In genomic region chr17:29493461-29493980, GRCm38 (mm10) we compare ENCODE assay signal across 9 mouse cellular contexts. TPM values are rescaled to one million over a fixed set of nuclear protein-coding genes. Genes with fewer than 3 reads are reported as not detected.
DNase-seq lines count a peak whose midpoint lies in the region; ATAC-seq and TF ChIP-seq lines count a peak whose summit lies in the region.
"Had no signal": no experiment of that assay in that cellular context is flagged by ENCODE, and none has a peak within 500 bp of the region (broad histone marks: within the 10 kb centered on the region; RNA-seq: fewer than 3 reads in every experiment).

No protein-coding gene starts in this region.

- H3K4me1 ChIP-seq in lung, embryonic 15.5 days = peaks cover 15% of the 10 kb centered on the region
- H3K4me1 ChIP-seq in intestine, embryonic 15.5 days (replicated peaks) = peaks cover 20% of the 10 kb centered on the region
- peaks cover 8% of the 10 kb centered on the region; the same call in 1 of the 2 replicates for H3K4me1 ChIP-seq in midbrain, postnatal 0 days (ENCODE audit: insufficient read depth, low read length)

- no peak for TF ChIP-seq CTCF in midbrain, postnatal 0 days (IDR thresholded peaks at IDR 0.05)

- H3K27ac ChIP-seq in lung, embryonic 15.5 days = no peak overlapping the region
- H3K27ac ChIP-seq in intestine, embryonic 15.5 days = no peak overlapping the region
- no peak overlapping the region for H3K27ac ChIP-seq in midbrain, postnatal 0 days (ENCODE audit: low read depth, low read length)

- intact Hi-C loops in left cerebral cortex, postnatal 36 days (cut with DNase I) = loop anchor here (5.0 kb wide), 1 partner anchor 226 kb away; the partner anchor contains the start of gene BC004004

- H3K9me3 ChIP-seq in lung, embryonic 15.5 days = no peaks in the 10 kb centered on the region
- H3K9me3 ChIP-seq in intestine, embryonic 15.5 days = no peaks in the 10 kb centered on the region
- H3K9me3 ChIP-seq in midbrain, postnatal 0 days (ENCODE audit: low read length) = no peaks in the 10 kb centered on the region

- peaks cover 13% of the 10 kb centered on the region; the same call in 1 of the 2 replicates for H3K36me3 ChIP-seq in lung, embryonic 15.5 days
- H3K36me3 ChIP-seq in intestine, embryonic 15.5 days = peaks cover 5% of the 10 kb centered on the region; the same call in 1 of the 2 replicates
- H3K36me3 ChIP-seq in midbrain, postnatal 0 days (ENCODE audit: insufficient read depth, low read length) = peaks cover 7% of the 10 kb centered on the region

- no peaks in the 10 kb centered on the region for H3K27me3 ChIP-seq in lung, embryonic 15.5 days
- no peaks in the 10 kb centered on the region for H3K27me3 ChIP-seq in intestine, embryonic 15.5 days (replicated peaks)
- no peaks in the 10 kb centered on the region for H3K27me3 ChIP-seq in midbrain, postnatal 0 days (ENCODE audit: insufficient read depth, low read length)

- WGBS in lung, embryonic 15.5 days = 76% methylated on average over 11 of the region's 11 CpGs
- WGBS in intestine, embryonic 15.5 days = 80% methylated on average over 11 of the region's 11 CpGs
- 70% methylated on average over 11 of the region's 11 CpGs for WGBS in midbrain, postnatal 0 days

- peak overlapping the region; percentile 88 for H3K4me3 ChIP-seq in lung, embryonic 15.5 days
- H3K4me3 ChIP-seq in intestine, embryonic 15.5 days (replicated peaks) = 0 out of 2 replicates have a peak overlapping the region, but pooled peaks have one; percentile 83
- no peak overlapping the region for H3K4me3 ChIP-seq in midbrain, postnatal 0 days (ENCODE audit: low read depth, low read length)

- no peak overlapping the region for H3K9ac ChIP-seq in lung, embryonic 15.5 days
- H3K9ac ChIP-seq in intestine, embryonic 15.5 days = no peak overlapping the region; the same call in 1 of the 2 replicates
- H3K9ac ChIP-seq in midbrain, postnatal 0 days (replicated peaks; ENCODE audit: low read length, poor library complexity, severe bottlenecking) = no peak overlapping the region

- peak; percentile 29 for DNase-seq in cerebellum, adult 9-10 months
- no peak for DNase-seq in cerebellum, adult 11 months
- no peak for DNase-seq in lung, postnatal 25 days (ENCODE audit: low spot score)
- no peak for DNase-seq in midbrain, postnatal 0 days (ENCODE audit: low spot score)
- DNase-seq in left cerebral cortex, postnatal 36 days (ENCODE audit: low spot score in 2 of 2) = no peak

- peak overlapping the region; percentile 88 for H3K4me2 ChIP-seq in lung, embryonic 15.5 days
- peak overlapping the region; percentile 84 for H3K4me2 ChIP-seq in intestine, embryonic 15.5 days (replicated peaks)
- 0 out of 2 replicates have a peak overlapping the region, but pooled peaks have one; percentile 88 for H3K4me2 ChIP-seq in midbrain, postnatal 0 days (ENCODE audit: low read depth, low read length, poor library complexity, severe bottlenecking)

- no peak for ATAC-seq in lung, embryonic 15.5 days (ENCODE audit: borderline replicate concordance, extremely low read depth, low FRiP score, low TSS enrichment)
- no peak for ATAC-seq in intestine, embryonic 15.5 days
- ATAC-seq in midbrain, postnatal 0 days (ENCODE audit: low FRiP score) = no peak
- ATAC-seq in erythroid progenitor cell, adult 5-6 weeks (replicated peaks; ENCODE audit: low FRiP score, poor library complexity, severe bottlenecking) = no peak

RNA-seq across cellular contexts. Expression of gene Pim1, which starts 3.0 kb away (rescaled TPM):
- 16.3 and 17.2 TPM in 2 replicates for polyA plus RNA-seq in lung, embryonic 15.5 days (2015; fragmentation: Nextera tagmentation; extraction: Ambion mirVana)
- polyA plus RNA-seq in intestine, embryonic 15.5 days (2015; fragmentation: Nextera tagmentation; extraction: Ambion mirVana) = 13.4 TPM in 2 replicates
- 8.3 and 10.9 TPM in 2 replicates for total RNA-seq in midbrain, postnatal 0 days (2014; rRNA removed)
- 10.6 and 12.7 TPM in 2 replicates for polyA plus RNA-seq in midbrain, postnatal 0 days (2015; fragmentation: Nextera tagmentation; extraction: Ambion mirVana)
- 1 to 10 TPM; 6.0 to 7.1 TPM for total RNA-seq in left cerebral cortex, postnatal 36 days (2021)
- 88.0 and 102 TPM in 2 replicates for total RNA-seq in erythroid progenitor cell, adult 5-6 weeks (2015; ENCODE audit: low replicate concordance)
- 143 and 147 TPM in 2 replicates for total RNA-seq in erythroid progenitor cell, adult 5-6 weeks (2017; ENCODE audit: low replicate concordance)

RNA-seq across cellular contexts. Expression of gene Gm17657, which starts 55.9 kb away (rescaled TPM):
- polyA plus RNA-seq in lung, embryonic 15.5 days (2015; fragmentation: Nextera tagmentation; extraction: Ambion mirVana) = not detected in 2 replicates
- polyA plus RNA-seq in intestine, embryonic 15.5 days (2015; fragmentation: Nextera tagmentation; extraction: Ambion mirVana) = not detected in 2 replicates
- not detected in 2 replicates for total RNA-seq in midbrain, postnatal 0 days (2014; rRNA removed)
- polyA plus RNA-seq in midbrain, postnatal 0 days (2015; fragmentation: Nextera tagmentation; extraction: Ambion mirVana) = not detected in 2 replicates
- total RNA-seq in left cerebral cortex, postnatal 36 days (2021) = not detected
- total RNA-seq in erythroid progenitor cell, adult 5-6 weeks (2015; ENCODE audit: low replicate concordance) = not detected in 2 replicates
- total RNA-seq in erythroid progenitor cell, adult 5-6 weeks (2017; ENCODE audit: low replicate concordance) = not detected in 2 replicates
- total RNA-seq: granulocyte monocyte progenitor cell, adult 5-6 weeks had no signal

RNA-seq across cellular contexts. Expression of gene Tbc1d22b, which starts 56.1 kb away (rescaled TPM):
- polyA plus RNA-seq in lung, embryonic 15.5 days (2015; fragmentation: Nextera tagmentation; extraction: Ambion mirVana) = 14.8 and 15.6 TPM in 2 replicates
- polyA plus RNA-seq in intestine, embryonic 15.5 days (2015; fragmentation: Nextera tagmentation; extraction: Ambion mirVana) = 13.1 and 13.8 TPM in 2 replicates
- total RNA-seq in midbrain, postnatal 0 days (2014; rRNA removed) = 47.3 and 52.0 TPM in 2 replicates
- polyA plus RNA-seq in midbrain, postnatal 0 days (2015; fragmentation: Nextera tagmentation; extraction: Ambion mirVana) = 30.7 and 31.7 TPM in 2 replicates
- total RNA-seq in left cerebral cortex, postnatal 36 days (2021) = 10 to 100 TPM; 43.2 to 45.2 TPM
- 1.3 and 4.3 TPM in 2 replicates for total RNA-seq in erythroid progenitor cell, adult 5-6 weeks (2015; ENCODE audit: low replicate concordance)
- total RNA-seq in erythroid progenitor cell, adult 5-6 weeks (2017; ENCODE audit: low replicate concordance) = 3.1 and 3.2 TPM in 2 replicates

RNA-seq across cellular contexts. Expression of gene Tmem217, which starts 58.7 kb away (rescaled TPM):
- polyA plus RNA-seq in lung, embryonic 15.5 days (2015; fragmentation: Nextera tagmentation; extraction: Ambion mirVana) = 0.75 and 1.4 TPM in 2 replicates
- polyA plus RNA-seq in intestine, embryonic 15.5 days (2015; fragmentation: Nextera tagmentation; extraction: Ambion mirVana) = 0.49 and 0.80 TPM in 2 replicates
- not detected in 2 replicates for total RNA-seq in midbrain, postnatal 0 days (2014; rRNA removed)
- 0.71 and 0.84 TPM in 2 replicates for polyA plus RNA-seq in midbrain, postnatal 0 days (2015; fragmentation: Nextera tagmentation; extraction: Ambion mirVana)
- total RNA-seq in left cerebral cortex, postnatal 36 days (2021) = not detected
- total RNA-seq in erythroid progenitor cell, adult 5-6 weeks (2015; ENCODE audit: low replicate concordance) = not detected in 2 replicates
- not detected in 2 replicates for total RNA-seq in erythroid progenitor cell, adult 5-6 weeks (2017; ENCODE audit: low replicate concordance)
- total RNA-seq: granulocyte monocyte progenitor cell, adult 5-6 weeks had no signal
